Mouse (Mus musculus): ENCODE data around the gene Lrrc25.
"Not testable (repeated sequence)": the region's sequence is repeated elsewhere in the genome, so short reads cannot be mapped to it uniquely, and the experiment has no call there.

Lrrc25 gene

DNA sequence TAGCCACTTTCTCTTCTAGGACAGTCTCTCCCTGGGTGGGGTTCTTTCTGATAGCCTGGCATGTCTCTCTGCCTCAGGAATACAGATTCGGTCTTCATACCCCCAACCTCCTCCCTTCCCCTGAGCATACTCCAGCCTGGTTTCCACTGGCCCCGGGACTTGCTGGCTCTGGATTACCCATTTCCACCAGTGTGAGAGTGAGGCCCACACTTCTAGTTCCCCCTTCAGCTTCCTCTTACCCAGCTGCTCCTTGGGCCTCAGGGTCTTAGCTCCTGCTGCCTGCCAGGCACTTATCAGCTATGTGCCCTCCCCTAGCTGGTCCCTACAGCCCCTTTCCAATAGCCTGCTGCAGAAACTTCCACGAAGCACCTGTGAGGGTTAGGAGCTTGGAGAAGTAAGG lies at the start of gene Lrrc25:
Lrrc25 (plus strand) TSS at position 262 of the 400 bp plus-strand sequence.
- DNase-seq (ENCODE audit: low read depth), result no peak

DNA sequence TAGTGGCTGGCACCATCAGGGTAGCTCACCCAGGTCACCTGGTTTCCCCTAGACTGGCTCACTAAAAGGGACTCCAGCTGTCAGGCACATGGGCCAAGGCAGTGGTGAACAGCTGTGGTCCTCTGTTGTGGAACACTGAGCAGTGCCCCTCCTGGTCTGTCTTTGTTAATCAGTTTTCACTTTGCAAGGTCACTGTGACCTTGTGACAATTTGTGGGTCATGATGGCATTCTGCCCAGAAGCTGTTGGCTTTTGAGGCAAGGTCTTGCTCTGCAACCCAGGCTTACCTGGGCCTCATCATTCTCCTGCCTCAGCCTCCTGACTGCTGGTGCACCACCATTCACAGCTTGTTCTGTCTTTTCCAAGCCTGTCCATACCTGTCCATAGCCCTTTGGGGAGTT lies 45.6 kb upstream of the Lrrc25 start:
- no peak for DNase-seq (ENCODE audit: low read depth)

DNA sequence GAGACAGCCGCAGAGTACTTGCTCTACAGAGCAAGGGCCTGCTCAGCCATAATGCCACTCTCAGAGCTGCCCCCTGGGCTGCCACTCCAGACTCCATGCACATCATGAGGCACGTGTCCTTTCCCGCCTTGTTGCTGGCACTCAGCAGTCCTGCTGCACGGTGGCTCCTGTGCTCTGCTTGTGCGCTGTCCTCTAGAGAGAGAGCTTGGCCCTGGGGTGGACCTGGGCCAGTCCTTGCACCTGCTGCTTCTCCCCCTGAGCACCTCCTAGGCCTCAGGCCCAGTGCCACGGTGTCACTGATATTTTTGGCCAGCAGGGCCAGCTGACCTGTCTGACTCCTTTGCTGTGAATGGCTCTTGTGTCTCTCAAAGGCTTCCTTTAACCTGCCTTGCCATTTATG lies 45.0 kb upstream of the Lrrc25 start:
- no peak for DNase-seq (ENCODE audit: low read depth)

DNA sequence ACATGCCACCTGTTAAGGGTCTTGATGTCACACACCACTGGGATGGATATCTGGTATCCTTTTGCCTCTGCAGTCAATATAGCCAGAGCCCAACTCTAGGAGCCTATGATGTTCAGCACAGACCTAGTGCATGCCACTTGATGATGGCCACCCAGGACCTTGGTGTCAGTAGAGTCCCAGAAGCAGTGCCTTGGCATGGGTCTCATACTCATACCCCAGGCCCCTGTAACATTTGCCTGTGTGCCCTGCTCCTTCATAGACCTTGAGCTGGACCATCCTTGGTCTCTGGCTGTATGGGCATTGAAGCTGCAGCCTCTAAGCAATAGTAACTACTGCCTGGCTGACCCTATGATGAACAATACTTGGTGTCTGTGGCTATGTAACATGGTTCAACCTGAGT lies 41.7 kb upstream of the Lrrc25 start:
- DNase-seq (ENCODE audit: low read depth), result no peak

DNA sequence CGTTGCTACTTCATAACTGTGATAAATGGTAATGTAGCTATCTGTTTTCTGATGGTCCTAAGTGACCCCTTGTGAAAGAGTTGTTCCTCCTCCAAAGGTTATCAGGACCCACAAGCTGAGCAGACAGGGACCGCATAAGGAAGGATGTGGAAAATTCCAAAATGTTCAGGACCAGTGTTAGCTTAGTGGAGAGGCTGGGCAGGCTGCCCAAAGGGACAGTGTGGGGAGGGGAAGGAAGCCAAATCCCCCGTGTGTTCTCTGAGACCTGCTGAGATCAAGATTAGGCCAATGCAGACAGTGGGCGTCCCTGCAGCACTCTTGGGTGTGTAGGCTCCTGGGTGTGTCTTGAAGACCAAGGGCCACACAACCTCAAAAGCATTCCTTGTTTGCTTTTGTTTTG lies 41.0 kb upstream of the Lrrc25 start:
- DNase-seq (ENCODE audit: low read depth), result peak; percentile 77

DNA sequence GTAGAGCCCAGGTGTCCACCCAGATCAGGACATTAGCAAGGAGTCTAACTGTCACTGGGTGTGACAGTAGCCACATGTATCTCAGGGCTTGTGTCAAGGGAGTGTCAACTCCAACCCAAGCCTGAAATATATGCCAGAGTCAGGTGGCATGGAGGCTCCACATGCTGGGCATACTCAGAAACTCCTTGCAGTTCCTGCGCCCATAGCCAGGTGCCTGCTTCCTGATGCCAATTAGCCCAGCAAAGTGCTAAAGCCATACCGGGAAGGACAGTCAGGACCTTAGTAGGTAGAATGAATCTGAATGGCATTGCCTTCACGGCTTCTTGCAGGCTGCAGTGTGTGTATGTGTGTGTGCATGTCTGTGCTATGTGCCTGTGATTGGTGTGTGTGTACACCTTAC lies 38.7 kb upstream of the Lrrc25 start:
- no peak for DNase-seq (ENCODE audit: low read depth)

DNA sequence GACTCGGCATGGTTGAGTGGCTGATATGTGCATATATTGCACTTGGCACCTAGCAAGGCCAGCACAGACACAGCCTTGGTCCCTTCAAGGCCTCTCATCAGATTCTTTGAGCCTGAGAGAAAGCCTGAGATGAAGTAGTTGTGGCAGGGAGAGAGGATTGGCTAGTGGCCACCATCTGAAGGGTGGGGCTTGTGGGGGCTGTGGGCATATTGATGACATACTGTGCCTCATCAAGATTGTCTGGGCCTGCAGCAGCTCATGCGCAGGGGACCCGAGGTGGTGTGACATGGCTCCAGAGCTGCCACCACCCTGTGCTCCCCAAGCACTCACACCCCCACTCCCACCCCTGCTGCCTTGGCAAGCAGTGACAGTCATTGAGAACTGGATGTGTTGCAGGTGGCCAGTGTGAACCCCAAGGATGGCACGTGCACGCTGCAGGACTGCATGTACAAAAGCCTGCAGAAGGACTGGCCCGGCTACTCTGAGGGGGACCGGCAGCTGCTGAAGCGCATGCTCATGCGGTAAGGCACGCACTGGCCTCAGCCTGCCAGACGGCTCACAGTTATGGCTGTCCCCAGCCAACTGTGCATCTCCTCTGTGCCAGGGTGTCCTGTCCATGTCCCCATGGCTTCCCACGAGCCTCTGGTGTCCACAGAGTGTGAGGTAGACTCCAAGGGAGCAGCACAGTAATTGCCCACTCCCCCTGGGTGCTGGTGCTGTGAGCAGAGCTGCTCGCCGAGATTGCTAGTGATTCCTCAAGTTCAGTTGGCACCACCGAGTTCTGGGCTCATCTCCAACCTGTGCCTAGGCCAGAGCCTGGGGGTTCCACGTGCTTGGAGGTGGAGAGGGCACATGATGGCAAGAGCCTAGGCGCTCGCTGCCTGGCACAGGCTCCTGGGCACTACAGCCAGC lies 32.2 kb upstream of the Lrrc25 start:
- DNase-seq (ENCODE audit: low read depth), result no peak

DNA sequence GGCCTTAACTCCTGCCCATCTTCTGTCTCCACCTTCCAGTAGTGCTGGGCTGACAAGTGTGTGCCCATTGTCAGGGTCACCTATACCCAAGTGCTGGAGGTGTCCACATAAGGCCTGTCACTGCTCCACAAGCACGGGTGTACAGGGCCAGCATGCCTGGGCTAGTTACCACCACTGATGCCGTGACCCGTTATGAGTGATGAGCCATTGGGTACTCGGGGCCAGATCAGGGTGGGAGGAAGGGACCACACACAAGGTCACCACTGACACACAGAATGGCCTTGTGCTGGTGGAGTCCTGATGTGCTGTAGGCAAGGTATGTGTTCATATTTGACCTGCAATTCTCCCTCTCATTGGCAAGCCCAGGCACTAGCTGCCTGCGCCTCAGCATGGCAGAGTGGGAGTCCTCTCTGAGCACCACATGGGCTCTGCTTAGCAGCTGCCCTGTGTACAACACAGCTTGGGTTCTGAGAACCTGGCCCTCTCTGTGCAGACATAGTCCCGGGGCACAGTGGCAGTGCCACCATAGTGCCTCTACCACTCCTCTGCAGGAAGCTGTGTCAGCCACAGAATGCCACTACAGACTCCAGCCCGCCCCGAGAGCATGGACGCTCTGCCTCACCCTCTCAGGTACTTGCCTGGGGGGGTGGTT lies 31.2 kb upstream of the Lrrc25 start:
- DNase-seq (ENCODE audit: low read depth), result no peak

DNA sequence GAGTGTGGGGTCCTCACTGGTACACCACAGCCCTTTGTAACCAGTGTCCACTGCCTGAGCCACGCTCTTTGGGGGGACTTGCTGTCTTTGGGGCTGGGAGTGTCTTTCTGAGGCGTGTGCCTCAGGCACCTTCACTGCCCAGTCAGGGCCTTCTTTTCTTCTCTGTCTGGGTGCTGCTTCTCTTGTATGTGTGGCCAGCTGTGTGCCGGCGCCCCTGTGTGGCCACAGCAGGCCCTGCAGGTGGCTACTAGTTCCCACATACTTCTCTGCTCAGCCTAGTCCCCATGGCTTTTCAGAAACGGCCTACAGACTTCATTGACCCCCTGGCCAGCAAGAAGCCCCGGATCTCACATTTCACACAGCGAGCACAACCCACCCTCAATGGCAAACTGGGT lies 30.7 kb upstream of the Lrrc25 start:
- peak; percentile 69 for DNase-seq (ENCODE audit: low read depth)

DNA sequence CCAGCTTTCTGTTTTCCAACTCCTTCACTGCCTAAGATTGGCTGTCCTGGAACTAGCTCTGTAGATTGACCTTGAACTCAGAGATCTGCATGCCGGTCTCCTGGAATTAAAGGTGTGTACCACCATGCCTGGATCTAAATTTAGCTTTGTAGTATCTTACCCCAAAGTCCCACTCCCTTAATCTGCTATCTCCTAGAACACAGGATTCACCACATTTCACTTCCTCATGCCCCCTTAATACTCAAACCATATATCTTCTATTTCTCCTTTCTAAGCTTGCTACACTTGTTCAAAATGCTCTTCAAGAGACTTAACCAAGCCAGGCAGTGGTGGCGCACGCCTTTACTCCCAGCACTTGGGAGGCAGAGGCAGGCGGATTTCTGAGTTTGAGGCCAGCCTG lies 28.0 kb upstream of the Lrrc25 start:
- DNase-seq (ENCODE audit: low read depth), result not testable (repeated sequence)

DNA sequence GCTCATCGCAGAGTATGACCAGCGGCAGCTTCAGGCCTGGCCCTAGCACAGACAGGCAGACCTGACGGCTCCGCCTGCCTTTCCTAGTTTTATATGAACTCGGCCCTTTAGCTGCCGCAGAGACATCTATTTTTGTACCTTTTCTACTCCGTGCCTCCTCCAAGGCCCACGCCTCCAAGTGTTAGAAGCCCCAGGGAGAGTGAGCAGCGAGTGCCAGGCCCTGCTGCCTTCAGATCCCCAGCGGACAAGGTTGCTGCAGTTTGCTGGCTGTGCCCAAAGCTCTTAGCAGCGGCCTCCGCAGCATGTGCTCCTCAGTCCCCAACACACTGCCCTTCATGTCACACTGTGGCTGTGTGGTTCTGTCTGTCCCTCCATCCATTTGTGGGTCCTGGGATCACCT lies 24.4 kb upstream of the Lrrc25 start:
- DNase-seq (ENCODE audit: low read depth), result no peak

DNA sequence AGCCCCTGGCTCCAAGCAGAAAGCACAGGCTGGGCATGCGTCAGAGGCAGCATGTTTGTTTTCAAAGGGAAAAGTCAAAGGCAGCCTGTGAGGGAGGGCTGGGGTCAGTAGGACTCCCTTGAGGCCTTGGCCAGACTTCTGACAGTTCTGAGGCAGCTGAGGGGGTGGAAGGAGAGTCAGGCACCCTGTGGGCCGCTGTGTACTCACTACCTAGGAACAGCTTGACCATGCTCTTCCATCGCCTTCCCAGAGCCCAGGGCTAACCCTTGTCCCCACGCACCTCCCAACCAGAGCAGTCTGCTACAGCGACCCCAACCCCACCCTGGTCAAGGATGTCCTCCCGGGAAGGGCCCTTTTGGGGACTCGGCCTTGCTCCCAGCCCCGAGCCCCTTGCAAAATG lies 22.8 kb upstream of the Lrrc25 start:
- DNase-seq (ENCODE audit: low read depth), result no peak

DNA sequence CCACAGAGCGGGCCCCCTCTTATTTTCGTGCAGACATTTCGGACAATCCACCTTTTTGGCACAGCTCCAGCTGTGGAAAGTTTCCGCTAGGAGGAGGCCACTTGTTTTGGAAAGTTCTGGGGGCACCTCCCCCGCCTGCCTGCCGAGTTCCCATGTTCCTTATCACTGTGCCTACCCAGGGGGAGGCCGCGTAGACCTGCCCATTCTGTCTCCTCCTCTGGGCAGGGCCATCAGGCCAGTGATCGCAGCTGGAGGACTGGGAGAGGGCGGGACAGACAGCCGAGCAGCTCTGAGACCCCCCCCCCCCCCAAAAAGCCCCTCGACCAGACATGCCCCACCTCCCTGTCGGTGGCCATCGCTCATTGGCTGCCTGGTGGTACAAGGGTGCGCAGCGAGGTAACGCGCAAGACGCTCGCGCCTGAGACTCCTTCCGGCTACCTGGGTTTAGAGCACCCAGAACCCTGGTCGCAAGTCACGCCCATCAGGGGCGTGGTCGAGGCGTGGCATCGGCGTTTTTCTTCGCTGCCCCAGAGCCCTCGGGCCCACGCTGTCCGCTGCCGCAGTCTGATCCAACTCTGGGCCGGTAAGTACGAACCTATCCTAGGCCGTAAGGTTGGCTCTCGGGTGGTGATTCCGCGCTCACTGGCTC lies 21.9 kb upstream of the Lrrc25 start, which contains the start of gene Isyna1:
Isyna1 (plus strand) TSS at position 413 of the 649 bp plus-strand sequence.
- DNase-seq (ENCODE audit: low read depth), result peak; percentile 98

DNA sequence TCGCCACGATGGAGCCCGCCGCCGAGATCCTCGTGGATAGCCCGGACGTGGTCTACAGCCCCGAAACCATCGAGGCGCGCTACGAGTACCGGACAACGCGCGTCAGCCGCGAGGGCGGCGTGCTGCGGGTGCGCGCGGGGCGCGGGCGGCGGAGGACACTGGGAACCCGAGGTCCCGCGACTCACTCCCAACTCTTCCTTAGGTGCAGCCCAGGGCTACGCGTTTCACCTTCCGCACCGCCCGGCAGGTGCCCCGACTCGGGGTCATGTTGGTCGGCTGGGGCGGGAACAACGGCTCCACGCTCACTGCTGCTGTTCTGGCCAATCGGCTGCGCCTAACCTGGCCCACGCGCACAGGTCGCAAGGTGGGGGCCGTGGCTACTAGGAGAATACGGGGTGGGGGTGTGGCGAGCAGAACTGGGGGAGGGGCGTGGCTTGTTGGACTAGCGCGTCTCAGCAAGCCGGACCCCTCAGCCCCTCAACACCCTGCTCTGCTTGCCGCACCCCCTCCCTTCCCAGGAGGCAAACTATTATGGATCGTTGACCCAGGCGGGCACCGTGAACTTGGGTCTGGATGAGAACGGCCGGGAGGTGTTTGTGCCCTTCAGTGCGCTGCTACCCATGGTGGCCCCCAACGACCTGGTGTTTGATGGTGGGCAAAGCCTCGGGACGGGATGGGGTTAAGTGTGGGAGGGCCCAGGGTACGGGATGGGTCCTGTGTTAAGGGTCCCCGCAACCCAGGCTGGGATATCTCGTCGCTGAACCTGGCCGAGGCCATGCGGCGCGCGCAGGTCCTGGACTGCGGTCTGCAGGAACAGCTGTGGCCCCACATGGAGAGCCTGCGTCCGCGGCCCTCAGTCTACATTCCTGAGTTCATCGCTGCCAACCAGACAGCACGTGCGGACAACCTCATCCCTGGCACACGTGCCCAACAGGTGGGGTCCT lies 21.1 kb upstream of the Lrrc25 start:
- DNase-seq (ENCODE audit: low read depth), result peak; percentile 36

DNA sequence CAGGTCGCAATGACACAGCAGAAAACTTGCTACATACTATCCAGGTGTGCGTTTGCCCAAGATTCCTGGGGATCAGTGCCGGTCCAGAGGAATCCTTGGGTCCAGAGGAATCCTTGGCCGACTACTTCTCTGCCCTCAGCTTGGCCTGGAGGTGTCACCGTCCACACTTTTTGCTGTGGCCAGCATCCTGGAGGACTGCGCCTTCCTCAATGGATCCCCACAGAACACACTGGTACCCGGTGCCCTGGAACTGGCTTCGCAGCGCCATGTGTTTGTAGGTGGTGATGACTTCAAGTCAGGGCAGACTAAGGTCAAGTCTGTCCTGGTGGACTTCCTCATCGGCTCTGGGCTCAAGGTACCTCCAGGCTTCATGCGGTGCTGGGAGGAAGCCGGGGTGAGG lies 20.1 kb upstream of the Lrrc25 start:
- no peak for DNase-seq (ENCODE audit: low read depth)

DNA sequence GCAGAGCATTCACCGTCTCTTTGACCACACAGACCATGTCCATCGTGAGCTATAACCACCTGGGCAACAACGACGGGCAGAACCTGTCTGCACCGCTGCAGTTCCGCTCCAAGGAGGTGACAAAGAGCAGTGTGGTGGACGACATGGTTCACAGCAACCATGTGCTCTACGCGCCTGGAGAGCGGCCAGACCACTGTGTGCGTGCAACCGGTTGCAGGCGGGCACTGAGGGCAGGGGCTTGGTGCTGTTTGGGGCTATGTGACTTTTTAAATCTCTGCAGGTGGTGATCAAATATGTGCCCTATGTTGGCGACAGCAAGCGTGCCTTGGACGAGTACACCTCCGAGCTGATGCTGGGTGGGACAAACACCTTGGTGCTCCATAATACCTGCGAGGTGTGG lies 19.7 kb upstream of the Lrrc25 start:
- no peak for DNase-seq (ENCODE audit: low read depth)

DNA sequence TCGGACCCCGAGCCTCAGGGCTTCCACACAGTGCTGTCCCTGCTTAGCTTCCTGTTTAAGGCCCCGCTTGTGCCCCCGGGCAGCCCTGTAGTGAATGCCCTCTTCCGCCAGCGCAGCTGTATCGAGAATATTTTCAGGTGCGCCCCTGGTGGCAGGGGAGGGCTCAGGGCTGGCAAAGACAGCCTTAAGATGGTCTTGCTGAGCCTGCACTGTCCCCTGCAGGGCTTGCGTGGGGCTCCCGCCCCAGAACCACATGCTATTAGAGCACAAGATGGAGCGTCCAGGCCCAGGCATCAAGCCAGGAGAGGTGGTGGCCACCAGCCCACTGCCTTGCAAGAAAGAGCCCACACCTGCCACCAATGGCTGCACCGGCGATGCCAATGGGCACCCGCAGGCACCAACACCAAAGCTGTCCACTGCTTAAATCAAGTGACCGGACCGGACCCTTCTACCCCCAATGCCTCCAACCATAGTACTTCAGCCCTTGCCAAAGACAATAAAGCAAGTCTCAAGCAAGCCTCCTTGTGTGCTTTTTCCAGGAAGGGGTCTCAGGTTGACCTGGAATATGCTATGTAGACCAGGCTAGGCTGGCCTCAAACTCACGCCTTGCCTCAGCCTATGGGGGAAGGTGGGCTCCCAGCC lies 19.1 kb upstream of the Lrrc25 start:
- DNase-seq (ENCODE audit: low read depth), result no peak

DNA sequence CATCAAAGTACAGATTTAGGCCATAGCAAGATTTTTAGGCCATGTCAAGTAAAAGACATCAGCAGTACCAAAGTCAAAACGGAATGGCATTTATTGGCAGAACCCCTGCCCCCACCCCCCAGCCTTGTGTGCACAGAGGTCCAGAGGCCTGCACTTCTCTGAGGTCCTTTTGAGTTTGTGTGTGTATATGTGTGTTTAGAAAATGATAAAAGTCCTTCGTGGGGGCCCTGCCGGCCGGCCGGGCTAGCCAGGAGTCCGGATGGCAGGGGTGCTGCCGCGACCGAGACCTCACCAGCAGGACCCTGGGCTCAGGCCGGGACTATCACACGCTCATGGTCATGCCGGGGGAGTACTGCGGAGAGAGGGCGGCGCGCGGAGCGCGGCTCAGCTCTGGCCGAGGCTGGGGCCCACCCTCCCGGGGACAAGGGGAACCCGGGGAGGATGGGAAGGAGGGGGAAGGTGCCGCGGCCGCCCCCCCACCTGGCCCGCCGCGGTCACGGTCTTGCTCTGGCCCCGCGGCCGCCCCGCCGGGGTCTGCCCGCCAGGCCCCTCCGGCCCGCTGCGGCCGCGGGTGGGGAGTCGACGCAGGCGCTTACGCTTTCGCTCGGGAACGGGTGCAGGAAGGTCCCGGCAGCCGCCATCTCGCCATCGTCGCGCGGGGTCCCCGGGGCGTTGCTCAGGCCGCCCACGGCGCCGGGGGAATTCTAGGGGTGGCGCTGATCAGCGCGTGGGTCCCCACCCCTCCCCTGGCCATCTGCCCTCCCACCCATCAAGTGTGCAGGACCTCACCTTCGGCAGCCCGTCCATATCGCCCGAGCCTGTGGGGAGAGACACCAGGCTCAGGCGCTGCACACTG lies 18.3 kb upstream of the Lrrc25 start:
- DNase-seq (ENCODE audit: low read depth), result no peak

DNA sequence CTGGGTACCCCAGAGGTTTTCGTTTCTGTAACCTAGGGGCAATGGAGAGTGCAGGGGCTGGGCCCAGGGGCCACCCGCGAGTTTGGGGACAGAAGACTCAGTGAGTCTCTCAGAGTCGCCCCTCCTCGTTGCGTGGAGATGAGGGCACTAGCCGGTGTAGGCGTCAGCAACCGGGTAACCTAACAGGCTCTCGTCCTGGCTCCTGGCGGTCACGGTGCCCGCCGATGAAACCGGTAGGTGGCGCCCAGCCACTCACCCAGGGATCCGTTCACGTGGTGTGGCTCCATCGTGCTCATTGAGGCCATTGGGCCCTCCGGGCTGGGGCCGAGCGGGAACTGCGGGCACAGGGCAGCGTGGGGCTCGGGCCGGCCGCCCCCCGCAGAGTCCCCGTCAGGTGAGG lies 17.7 kb upstream of the Lrrc25 start:
- DNase-seq (ENCODE audit: low read depth), result no peak

DNA sequence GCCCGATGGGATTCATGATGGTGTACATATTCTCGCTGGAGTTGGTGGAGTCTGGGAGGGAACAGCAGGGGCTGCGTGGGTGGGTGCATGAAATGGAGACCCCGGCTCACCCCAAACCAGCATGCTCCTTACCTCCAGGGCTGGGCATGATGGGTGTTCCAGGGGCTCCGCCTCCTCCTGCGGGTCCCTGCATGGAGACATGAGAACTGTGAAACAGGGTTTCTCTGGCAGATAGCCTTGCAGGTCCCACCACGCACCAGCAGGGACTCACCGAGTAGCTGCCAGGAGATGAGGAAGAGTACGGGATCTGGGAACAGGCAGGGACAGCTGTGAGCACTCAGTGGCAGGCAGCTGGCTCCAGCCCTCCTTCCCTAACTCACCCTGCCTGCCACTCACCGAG lies 17.2 kb upstream of the Lrrc25 start:
- DNase-seq (ENCODE audit: low read depth), result no peak
